Mouse (Mus musculus) adipocyte (in vitro differentiated cells): ENCODE results near the gene Slc34a1.

ENCODE experiments used
- DNase-seq: peaks from one replicate; pipeline ENCODE4 v3.0.0-alpha.2; 2016; ENCODE audit warnings: low spot score

Slc34a1 gene

GRCm38 (mm10) chr13:55444286-55444936 lies 46.4 kb downstream of the Slc34a1 start:
- no peak for DNase-seq

- peak; percentile 99 for DNase-seq
Observed at GRCm38 (mm10) chr13:55444937-55445315, 46.9 kb downstream of the Slc34a1 start, which contains the start of gene Grk6. Gene Grk6 (plus strand): TSS chr13:55445072.

DNA sequence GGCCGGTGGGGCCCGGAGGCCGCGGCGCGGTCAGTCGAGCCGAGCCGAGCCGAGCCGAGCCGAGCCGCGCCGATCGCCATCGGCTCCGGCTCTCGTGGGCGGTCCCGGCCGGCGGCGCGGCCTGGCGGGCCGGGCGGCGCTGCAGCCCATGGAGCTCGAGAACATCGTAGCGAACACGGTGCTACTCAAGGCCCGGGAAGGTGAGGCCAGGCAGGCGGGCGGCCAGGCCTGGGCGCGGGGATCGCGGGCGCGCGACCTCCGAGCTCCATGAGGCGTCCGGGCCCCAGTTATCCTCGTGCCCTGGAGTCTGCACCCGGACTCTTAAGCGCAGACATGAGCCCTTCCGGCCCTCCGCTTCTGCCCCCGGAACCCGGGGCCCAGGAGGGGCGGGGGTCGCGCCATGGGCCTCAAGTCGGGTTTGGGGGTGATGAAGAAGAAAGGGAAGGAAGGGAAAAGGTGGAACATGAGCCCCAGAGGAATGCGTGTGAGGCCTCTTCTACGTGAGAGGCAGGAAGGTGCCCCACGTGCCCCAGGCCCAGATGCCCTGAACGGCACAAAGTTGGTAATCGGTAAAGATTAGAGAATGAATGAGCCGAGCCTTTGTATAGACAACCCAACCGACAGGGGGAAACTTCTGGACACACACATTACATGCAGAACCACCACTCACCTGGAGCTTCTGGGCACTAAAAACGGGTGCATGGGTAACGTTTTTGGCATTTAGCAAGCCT lies 47.5 kb downstream of the Slc34a1 start:
- peak; percentile 42 for DNase-seq

DNA sequence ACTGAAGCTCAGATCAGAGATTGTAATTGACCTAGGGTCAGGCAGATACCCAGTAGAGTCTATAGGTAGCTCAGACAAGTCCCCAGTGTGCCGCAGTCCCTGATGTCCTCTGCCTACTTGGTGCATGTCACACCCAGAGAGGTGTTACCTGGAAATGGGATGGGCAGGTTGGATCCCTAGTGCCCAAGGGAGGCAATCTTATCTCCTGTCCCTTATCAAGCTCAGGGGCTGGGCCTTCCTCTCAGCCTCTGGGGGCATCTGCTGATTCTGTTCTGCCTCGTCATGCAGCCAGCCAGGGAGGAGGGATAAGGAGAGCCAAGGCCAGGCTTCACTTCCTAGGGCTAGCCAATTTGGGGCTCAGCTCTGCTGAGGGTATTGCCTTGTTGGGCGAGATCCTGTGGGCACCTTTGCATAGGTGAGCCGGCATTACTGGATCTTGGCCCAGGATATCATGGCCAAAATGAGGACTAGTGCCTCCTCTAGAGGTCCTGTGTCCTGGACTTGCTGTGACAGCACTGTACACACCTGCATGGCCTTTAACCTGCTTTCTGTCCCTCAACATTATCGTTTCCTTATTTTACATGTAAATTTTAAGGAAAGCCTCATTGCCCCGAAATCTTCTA lies 48.6 kb downstream of the Slc34a1 start:
- DNase-seq = no peak

- DNase-seq = no peak
Observed at GRCm38 (mm10) chr13:55447543-55447943, 49.6 kb downstream of the Slc34a1 start.

DNA sequence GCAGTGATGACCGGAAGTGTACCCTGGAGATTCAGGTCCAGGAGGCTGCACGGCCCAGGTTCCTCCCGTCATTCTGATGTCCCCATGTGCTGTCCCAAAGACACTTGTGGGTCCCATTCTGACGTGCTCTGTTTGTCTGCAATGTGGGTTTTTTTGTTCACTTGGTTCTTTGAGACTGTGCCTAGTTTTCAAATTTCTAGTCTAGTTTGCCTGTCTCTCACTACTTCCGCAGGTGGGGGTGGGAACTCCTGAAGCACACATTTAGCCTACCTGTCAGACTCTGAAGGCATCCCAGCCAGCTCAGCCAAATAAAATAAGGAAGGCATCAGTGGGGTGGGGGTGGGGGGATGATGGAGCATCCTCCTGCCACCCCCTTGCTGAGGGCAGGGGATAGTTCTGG lies 50.1 kb downstream of the Slc34a1 start:
- no peak for DNase-seq

DNA sequence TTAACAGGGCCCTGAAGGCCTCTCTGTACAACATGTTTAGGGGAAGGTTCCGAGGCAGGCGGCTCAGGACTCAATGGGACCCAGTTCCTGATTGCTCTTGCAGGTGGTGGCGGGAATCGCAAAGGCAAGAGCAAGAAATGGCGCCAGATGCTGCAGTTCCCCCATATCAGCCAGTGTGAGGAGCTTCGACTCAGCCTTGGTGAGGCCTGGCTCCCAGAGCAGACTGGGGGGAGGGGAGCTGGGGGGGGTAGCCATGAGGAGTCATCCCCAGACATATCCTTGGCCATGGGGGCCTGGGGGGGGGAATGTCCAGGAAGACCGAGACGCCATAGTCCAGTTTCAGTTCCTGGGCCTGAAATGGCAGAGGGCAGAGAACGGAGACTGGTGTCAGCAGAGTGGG lies 51.2 kb downstream of the Slc34a1 start:
- DNase-seq = no peak

DNA sequence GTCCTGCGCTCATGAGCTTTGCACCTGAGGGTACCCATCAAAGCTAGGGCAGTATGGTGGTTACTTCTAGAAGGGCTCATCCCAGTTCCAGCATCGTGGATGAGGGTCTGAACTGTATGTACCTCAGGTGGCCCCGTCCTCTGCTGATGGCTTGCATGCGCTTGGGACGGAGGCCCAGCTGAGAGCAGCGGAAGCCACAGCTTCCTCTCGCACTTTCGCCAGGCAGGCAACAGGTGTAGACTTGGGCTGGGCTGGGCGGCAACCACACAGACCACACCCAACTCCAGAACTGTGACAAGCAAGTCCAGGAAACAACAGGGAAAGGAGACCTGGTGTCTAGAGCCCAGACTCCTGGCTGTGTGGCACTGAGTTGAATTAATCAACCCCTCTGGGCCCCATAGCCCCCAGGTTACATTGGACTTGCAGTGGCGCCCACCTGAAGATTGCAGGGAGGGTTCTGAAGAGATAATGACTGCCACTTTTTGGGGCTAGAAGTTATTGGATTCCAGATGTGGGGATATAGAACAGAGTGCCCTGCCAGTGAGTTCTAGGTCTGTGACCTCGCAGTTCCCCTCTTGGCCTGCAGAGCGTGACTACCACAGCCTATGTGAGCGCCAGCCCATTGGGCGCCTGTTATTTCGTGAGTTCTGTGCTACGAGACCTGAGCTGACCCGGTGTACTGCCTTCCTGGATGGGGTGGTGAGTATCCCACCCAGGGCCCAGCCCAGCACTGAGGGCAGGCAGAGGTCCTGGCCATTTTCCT lies 51.9 kb downstream of the Slc34a1 start:
- DNase-seq = peak; percentile 46

GRCm38 (mm10) chr13:55450511-55450980 lies 52.6 kb downstream of the Slc34a1 start:
- peak; percentile 94 for DNase-seq

- no peak for DNase-seq
Observed at GRCm38 (mm10) chr13:55451296-55451695, 53.3 kb downstream of the Slc34a1 start.

- DNase-seq = peak; percentile 63
Observed at GRCm38 (mm10) chr13:55451785-55452549, 54.0 kb downstream of the Slc34a1 start.

DNA sequence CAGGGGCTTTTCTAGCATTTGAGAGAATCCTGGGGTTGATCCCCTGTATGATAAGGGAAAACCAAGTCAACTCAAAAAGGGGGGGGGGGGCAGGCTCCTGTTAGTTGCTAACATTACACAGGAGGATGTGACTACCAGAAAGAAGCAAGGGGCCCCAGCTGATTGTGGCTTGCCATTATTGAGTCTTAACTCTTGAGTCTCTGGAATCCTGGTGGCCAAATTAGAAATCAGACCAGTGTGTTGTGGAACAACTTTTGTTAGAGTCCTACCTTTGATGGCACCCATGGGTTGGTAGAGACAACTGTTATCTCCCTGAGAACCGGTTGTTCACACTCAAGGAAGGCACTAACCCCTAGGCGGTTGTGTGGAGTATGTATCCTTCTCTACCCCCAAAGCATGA lies 65.0 kb downstream of the Slc34a1 start:
- no peak for DNase-seq

DNA sequence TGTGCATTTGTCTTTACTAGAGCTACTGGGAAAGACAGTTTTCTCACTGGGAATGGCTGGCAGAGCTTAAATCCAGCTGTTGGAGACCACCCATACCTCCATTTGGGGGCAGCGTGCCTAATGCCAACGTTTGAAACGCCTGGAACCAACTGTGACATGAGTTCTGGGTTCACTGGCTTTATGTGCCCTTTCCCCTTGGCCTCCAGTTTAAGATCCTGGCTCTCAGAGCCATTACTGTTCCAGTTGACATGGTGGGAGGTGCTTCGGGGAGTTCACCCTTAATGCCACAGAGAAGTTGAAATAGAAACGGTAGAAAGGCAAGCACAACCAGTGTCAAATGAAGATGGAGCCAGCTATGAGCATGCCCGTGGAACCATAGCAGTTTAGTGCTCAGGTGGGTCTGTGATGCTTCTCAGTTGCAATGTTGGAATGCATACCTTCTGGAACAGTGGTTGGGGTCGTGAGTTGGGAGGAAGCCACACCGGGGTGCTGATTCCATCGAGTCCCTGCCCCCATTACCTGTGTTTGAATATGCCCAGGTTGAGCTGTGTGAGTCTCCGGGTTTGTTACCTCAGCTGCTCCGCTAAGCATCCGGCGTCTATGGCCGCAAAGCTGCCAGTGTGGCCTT lies 65.5 kb downstream of the Slc34a1 start:
- peak; percentile 62 for DNase-seq

- DNase-seq = no peak
Observed at GRCm38 (mm10) chr13:55464027-55464884, 66.3 kb downstream of the Slc34a1 start, which contains the start of gene Prr7. Gene Prr7 (plus strand): TSS chr13:55464267.

DNA sequence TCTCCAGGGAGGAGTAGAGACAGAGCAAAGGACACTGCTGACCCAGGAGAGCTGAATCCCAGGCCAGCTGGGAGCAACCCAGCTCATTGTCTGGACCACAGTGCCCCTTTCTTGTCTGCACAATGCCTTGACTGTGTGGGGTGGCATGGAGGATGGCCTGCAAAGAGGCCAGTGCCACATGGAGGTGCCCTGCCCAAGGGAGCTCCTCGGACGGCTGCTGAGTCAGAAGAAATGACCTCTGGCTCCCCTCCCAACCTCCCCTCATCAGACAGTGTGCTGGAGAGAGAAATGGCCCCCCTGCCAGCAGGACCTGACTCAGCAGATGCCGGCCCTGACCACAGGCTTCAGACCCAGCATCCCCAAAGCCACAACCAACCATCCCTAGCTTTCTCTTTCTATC lies 67.2 kb downstream of the Slc34a1 start:
- no peak for DNase-seq
